Mouse (Mus musculus): ENCODE results near the gene Wfs1. TPM values are rescaled to one million over a fixed set of nuclear protein-coding genes. Genes with fewer than 3 reads are reported as not detected.
"Not testable (repeated sequence)": the region's sequence is repeated elsewhere in the genome, so short reads cannot be mapped to it uniquely, and the experiment has no call there.

Wfs1 gene
- total RNA-seq (2021): 10 to 100 TPM; 57.7 to 80.4 TPM
- long read RNA-seq, experiment 1, transcript Wfs1-201 (8 exons, 3,787 nt): major isoform, 96 of 115 reads
- long read RNA-seq, experiment 1, partial matches to known transcripts: 9 of 115 reads
- long read RNA-seq, experiment 1, other reads (novel, unspliced or antisense): 10 of 115 reads
- long read RNA-seq, experiment 2, transcript Wfs1-201 (8 exons, 3,787 nt): major isoform, 53 of 70 reads
- long read RNA-seq, experiment 2, partial matches to known transcripts: 4 of 70 reads
- long read RNA-seq, experiment 2, other reads (novel, unspliced or antisense): 13 of 70 reads

GRCm38 (mm10) chr5:36988781-36989624, at the start of gene Wfs1:
Gene Wfs1, minus strand, starts transcription at chr5:36989205.
- peak; percentile 98 for DNase-seq (ENCODE audit: low spot score)

GRCm38 (mm10) chr5:37036884-37037283, 47.9 kb upstream of the Wfs1 start:
- DNase-seq (ENCODE audit: low spot score): no peak

DNA sequence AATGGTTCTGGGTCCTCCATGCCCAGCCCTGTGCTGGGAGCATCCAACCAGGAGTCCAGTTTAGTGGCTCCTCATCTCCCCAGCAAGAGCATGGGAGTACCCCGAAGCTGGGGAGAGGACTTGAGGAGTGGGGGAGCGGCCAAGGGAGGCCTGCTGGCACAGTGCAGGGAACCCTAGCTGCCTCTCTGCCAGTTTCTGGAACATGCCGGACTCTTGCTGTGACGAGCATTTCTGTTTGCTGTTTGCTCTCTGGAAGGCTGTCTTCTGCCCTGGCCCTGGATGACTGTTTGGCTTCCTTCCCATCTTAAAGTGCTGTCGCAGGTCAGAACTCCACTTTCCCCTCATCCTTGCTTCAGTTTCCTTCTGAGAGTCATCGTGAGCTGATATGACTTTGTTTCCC, 46.9 kb upstream of the Wfs1 start:
- no peak for DNase-seq (ENCODE audit: low spot score)

GRCm38 (mm10) chr5:37035192-37035591, 46.2 kb upstream of the Wfs1 start:
- no peak for DNase-seq (ENCODE audit: low spot score)

DNA sequence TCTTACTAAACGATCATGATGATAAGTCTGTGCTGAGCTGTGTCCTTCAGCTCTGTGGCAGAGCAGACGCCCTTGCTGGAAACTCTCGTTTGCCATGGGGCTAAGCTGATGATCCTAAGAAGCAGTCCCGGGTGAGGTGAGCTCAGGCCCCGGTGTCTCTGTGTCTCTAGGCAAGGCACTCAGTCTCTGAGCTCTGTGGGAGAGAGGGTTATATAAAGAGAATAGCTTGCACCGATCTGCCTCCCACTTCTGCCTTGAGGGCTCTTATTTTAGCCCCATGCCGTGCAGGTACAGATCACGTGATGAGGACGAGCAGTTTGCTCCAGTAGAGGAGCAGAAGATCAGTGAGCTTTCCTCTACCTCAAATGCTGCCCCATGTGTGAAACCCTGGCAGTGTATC, 41.7 kb upstream of the Wfs1 start:
- DNase-seq (ENCODE audit: low spot score): no peak

DNA sequence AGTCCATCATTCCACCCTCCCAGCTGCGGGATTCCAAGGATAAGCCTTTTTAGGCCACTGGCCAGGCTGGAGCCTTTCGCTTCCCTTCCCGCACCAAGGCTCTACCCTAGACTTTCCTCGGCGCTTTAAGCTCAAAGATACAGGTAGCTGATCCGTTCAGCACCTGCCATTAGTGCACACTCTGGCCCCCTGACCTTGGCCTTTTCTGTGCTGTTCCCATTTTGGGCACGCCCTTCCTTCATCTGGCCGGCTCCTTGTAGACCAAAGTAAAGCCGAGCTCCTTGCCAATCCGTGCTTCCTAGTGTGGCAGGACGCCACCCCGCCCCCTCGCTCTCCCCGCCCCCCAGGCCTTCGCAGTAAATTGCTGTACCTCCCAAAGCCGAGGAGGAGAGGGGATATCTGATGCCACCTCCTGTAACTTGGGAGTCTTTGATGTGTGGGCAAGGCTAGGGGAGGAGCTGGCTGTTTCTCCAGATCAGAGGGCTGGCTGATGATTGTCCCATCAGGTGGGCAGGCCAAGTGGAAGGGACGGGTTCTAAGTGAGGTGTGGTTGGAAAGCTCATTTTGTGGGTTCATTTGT, 40.4 kb upstream of the Wfs1 start:
- no peak for DNase-seq (ENCODE audit: low spot score)

- no peak for DNase-seq (ENCODE audit: low spot score)
Measured at GRCm38 (mm10) chr5:37028486-37029311, 39.7 kb upstream of the Wfs1 start.

- DNase-seq (ENCODE audit: low spot score): peak; percentile 37
Measured at GRCm38 (mm10) chr5:37028104-37028485, 39.1 kb upstream of the Wfs1 start.

DNA sequence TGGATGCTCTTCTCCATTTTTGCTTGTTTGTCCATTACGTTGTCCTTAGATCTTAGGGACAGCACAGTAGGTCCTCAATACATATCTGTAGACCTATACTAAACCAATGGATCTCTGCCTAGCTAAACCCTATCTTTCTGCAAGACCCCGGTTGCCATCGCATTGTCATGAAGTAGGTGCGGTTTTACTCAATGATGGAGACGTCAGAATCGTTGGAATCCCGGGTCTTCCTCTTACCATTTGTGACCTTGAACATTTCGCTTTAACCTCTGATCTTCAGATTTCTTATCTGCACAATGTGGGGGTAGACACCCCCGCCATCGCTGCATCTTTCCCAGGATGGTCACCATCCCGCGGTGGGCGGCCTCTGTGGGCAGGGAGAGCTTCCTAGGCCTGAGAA, 38.7 kb upstream of the Wfs1 start:
- no peak for DNase-seq (ENCODE audit: low spot score)

GRCm38 (mm10) chr5:37017222-37017621, 28.2 kb upstream of the Wfs1 start:
- no peak for DNase-seq (ENCODE audit: low spot score)

GRCm38 (mm10) chr5:37015612-37016310, 26.8 kb upstream of the Wfs1 start:
- no peak for DNase-seq (ENCODE audit: low spot score)

GRCm38 (mm10) chr5:37010666-37011317, 21.8 kb upstream of the Wfs1 start:
- no peak for DNase-seq (ENCODE audit: low spot score)

DNA sequence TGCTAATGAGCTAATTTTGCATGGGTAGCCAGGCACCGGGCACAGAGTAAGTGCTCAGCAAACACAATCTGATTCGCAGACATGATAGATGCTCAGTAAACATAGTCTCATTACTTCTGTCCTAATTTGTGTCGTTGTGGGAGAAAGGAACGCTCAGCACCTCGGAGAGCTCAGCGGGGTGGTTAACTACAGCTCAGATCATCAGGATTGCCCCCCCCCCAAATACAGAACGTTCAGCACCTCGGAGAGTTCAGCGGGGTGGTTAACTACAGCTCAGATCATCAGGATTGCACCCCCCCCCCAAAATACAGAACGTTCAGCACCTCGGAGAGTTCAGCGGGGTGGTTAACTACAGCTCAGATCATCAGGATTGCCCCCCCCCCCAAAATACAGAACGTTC, 20.8 kb upstream of the Wfs1 start:
- DNase-seq (ENCODE audit: low spot score): not testable (repeated sequence)

GRCm38 (mm10) chr5:37002001-37002400, 13.0 kb upstream of the Wfs1 start:
- peak; percentile 59 for DNase-seq (ENCODE audit: low spot score)

GRCm38 (mm10) chr5:37001002-37001401, 12.0 kb upstream of the Wfs1 start:
- DNase-seq (ENCODE audit: low spot score): no peak

- no peak for DNase-seq (ENCODE audit: low spot score)
Measured at GRCm38 (mm10) chr5:36997996-36998395, 9.0 kb upstream of the Wfs1 start.

DNA sequence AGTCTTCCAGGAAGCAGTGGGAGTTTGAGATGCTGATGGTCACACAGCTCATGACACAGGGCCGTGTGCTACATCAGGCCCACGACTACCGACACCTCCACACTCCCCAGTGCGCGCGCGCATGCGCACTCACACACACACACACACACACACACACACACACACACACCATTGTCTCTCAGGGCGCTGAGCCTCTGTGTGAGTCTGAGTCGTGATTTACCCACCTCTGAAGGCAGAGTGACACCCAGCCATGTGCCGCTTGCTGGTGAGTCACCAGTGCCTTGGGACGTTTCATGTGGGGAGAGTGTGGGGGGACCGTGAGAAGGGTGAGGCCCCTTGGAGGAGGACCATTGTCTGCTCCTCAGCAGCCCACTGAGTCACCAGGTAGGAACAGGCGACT, 7.4 kb upstream of the Wfs1 start:
- DNase-seq (ENCODE audit: low spot score): no peak

- no peak for DNase-seq (ENCODE audit: low spot score)
Measured at GRCm38 (mm10) chr5:36990631-36991350, 1.8 kb upstream of the Wfs1 start.

- no peak for DNase-seq (ENCODE audit: low spot score)
Measured at GRCm38 (mm10) chr5:36990196-36990595, 1.2 kb upstream of the Wfs1 start.

DNA sequence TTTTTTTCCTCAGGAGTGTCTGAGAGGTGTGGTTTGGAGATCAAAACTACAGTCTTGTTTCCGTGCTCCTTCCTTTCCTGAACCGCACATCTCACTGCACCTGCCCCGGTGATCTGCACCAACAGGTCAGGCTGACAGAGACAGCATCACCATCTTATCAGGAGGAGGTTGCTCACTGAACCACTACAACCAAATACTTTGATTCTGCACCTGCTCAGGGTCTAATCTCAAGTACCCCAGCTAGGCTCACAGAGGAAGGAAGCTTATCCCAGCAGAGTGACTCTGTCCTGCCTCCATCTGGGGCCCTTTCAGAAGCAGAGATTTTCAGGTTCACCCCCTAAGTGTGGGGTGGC, 596 bp upstream of the Wfs1 start:
- DNase-seq (ENCODE audit: low spot score): no peak
